Mouse (Mus musculus) right cerebral cortex, postnatal 14 days (tissue): ENCODE measurements around the gene Usp24.

Source experiments
- DNase-seq: peaks from one replicate; pipeline ENCODE4 v3.0.0; 2022

The Usp24 gene

DNA sequence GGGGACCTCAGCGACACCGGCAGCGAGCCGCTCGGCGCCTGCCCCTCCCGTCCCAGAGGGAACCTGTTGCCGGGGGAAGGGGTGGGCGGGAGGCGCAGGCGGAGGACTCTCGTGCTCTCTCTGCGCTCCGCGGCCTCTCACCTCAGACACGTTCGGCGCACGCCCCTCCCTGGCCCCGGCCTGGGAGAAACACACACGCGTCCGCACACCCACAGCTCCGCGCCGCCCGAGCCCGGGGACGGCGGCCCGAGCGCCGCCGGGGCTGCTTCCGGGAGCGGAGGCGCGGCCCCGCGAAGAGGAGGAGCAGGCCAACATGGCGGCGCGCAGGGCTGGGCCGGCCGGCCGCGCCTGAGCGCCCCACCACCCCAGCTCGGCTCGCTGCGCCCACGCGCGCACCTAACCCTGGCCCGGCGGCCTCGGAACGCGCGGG is at the start of gene Usp24:
Usp24 (plus strand) TSS at position 293 of the 430 bp plus-strand sequence.
- DNase-seq = peak; percentile 64

DNA sequence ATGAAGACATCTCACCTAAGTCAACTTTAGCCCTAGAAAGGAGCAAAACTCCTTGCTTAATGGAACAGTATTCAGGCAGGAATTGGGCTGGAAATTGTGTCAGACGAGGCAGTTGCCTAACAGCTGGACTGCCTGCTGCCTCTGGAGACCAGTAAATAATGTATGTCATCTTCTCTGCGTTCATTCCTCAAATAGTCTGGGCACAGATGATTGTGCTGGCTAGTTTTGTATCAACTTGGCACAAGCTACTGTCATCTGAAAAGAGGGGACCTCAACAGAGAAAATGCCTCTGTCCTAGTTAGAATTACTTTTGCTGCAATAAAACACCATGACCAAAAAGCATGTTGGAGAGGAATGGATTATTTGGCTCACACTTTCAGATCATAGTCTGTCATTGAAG is 39.1 kb upstream of the Usp24 start:
- DNase-seq = no peak

DNA sequence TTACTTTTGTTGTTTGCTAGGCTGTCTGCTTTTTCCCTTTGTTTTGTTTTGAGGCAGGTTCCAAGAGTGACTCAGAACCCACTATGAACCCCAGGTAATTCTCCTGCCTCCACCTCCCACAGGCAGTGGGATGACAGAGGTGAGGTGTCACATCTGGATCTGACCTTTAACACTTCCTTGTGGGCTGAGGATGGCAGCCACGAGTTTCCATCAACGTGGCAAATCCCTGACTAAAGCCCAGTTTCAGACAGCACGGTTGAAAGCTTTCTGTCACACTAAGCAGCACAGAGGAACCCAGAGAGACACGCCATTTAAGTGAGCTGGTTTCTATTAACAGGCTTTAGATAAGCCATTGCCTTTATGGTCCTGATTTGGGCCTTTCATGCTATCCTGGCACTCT is 36.8 kb upstream of the Usp24 start:
- no peak for DNase-seq

- no peak for DNase-seq
Measured at GRCm38 (mm10) chr4:106281128-106281491, 34.9 kb upstream of the Usp24 start.

DNA sequence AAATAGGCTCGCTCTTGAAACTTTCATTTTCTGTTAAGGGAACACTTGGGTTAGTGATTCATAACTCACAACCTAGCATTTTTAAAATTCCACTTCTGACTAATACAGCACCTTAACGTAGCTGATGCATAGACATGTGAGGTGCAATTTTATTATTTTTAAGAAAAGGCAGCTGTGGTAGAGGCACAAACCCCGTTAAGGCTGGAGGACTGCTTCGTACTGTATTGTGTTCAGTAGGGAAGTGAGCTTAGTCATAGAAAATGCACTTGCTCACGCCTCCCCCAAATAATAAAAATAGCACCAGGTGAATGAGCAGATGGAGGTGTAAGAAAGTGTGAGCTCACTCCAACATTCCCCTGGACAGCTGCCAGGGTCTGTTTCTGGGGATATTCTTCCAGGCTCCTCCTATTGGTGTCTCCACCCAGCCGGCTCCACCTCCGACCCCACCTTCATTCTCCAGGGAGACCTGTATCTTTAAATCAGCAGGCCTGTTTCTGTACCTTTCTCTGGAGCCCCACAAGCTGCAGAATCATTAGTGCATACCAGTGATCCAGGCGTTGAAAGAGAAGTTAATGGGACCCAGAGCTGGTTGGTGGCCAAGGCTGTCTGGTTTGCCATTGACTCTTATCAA is 34.4 kb upstream of the Usp24 start:
- DNase-seq = peak; percentile 19

GRCm38 (mm10) chr4:106282123-106282510 is 33.9 kb upstream of the Usp24 start:
- DNase-seq = no peak

DNA sequence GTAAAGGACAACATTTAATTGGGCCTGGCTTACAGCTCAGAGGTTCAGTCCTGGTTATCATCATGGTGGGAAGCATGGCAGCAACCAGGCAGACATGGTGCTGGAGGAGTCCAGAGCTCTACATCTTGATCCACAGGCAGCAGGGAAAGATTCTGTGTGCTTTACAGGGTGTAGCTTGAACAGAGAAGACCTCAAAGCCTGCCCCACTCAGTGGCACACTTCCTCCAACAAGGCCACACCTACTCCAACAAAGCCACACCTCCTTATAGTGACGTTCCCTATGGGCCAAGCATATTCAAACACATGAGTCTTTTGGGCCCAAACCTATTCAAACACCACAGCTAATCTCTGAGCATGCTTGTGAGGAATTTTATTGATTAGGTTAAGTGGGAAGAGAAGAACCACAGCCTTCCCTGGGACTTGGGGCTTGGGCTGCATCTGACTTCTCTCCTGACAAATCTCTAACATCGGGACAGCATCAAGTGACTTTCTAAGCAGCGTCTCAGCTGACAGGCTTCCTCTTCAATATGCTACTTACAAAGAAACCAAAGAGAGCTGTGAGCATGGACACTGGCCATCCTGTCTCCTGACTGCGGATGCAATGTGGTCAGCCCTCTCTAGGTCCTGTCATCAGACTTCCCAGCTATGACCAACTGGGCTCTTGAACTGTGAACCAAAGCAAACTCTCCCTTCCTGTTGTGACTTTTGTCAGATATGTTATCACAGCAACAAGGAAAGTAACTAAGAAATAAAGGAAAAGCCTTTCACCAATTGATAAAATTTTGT is 28.9 kb upstream of the Usp24 start:
- DNase-seq = no peak

DNA sequence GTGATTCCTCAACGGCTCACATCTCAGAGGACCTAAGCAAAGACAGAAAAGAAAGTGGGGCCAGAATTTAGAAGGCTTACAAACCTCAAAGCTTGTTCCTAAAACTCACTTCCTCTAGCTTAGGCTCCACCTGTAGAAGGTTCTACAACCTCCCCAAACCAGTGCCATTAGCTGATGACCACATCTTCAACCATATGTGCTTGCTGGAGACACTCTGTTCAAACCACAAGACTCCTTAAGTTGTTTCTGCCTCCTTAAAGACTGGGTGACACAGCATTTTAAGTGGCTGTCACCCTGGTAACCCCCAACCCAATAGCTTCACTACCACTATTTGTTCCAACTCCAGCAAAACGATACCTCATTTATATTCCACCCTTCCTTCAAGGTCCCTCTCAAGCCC is 25.8 kb upstream of the Usp24 start:
- no peak for DNase-seq

DNA sequence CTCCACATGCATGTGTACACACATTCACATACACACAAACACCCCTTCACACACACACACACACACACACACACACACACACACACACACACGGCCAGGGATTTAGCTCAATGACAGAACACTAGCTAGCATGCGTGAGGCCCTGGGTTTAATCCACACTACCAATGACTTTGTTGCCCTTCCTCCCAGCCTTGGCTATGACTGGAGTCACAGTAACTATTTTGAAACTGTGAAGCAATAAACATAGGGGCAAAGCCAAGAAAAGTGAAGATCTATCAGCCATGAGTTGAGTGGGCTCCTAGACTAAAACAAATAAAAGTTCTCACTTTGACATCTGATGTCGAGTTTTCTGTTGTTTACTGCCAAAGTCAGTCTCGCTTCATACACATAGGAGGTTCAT is 23.2 kb upstream of the Usp24 start:
- DNase-seq = no peak

DNA sequence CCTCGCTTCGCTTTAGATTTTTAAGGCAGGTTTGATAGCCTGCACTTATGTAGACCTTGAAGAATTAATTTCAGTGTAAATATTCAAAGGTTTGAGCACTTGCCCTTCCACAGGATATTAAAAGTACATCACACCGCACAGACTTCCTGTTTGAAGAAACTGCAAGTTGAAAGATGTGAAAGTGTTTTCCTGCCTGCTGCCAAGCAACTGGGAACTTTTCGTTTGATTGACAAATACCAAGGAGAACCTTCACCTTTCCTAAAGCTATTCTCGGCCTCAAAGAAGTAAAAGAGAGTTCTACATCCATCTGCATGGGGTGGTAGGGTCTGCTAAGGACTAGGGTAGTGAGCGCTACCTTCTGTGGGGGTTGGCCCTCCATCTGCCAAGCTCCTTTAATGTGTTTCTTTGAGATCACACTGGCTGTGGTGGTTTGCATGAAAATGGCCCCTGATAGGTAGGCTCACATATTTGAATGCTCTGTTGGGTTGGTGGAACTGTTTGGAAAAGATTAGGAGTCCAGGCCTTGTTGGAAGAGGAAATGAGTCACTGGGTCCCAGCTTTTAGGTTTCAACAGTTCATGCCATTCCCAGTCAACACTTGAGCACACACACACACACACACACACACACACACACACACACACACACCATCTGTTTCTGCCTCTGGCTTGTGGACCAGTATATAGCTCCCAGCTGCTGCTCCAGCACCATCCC is 22.5 kb upstream of the Usp24 start:
- DNase-seq = no peak

DNA sequence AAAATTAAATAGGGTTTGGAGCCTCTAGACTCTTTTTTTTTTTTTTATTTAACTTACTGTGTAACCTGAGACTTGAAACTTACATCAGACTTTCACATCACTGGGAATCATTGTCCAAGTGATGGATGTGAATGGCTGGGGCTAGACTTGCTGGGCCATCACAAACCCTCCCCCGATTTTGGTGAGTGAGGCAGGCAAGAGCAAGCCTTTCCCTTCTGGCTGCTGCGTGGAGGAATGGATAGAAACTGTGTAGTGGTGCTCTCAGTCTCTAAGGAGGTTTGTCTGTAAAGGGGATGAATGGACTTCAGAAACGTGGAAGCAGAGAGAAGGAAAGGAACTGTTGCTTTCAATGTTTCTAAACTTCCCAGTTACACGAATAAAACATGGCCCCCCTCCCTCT is 20.3 kb upstream of the Usp24 start:
- no peak for DNase-seq

- DNase-seq = no peak
Measured at GRCm38 (mm10) chr4:106296412-106297086, 19.5 kb upstream of the Usp24 start.

GRCm38 (mm10) chr4:106301346-106301745 is 14.7 kb upstream of the Usp24 start:
- DNase-seq = no peak

GRCm38 (mm10) chr4:106308090-106308489 is 7.9 kb upstream of the Usp24 start:
- DNase-seq = no peak

DNA sequence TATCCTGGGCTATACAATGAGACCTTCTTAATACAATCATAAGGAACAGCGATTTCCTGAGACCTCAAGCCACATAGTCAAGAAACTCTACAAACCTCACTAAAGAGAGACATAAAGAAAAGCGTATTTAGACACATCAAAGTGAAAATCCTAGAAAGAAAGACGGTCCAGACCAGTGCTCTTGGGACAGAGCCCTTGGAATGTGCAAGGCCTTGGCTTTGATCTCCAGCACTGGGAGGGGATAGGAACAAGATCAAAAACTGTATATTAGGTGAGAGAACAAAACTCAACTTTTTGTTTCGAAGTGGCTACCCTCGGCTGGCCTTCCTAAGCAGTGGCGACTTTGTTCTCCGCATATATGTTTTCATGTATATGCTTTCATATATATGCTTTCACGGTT is 3.4 kb upstream of the Usp24 start:
- no peak for DNase-seq

DNA sequence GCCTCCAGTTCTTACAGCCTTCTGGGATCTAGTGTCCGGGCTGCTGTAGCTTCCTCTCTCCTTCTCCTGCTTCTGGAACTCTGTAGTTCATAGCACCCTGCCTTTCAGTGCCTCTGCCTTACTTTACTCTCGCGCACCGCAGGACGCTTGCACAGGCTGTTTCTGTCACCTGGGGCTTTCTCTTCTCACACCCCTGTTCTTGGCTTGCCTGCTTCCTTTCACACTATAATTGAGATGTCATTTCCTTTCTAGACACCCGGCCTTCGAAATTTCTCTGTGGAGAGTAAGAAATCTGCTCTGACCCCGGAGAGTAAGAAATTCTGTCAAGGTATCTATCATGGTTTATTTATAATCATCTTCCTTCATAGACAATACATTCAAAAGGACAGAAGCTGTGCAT is 2.9 kb upstream of the Usp24 start:
- no peak for DNase-seq

- DNase-seq = no peak
Measured at GRCm38 (mm10) chr4:106313874-106314273, 2.1 kb upstream of the Usp24 start.

DNA sequence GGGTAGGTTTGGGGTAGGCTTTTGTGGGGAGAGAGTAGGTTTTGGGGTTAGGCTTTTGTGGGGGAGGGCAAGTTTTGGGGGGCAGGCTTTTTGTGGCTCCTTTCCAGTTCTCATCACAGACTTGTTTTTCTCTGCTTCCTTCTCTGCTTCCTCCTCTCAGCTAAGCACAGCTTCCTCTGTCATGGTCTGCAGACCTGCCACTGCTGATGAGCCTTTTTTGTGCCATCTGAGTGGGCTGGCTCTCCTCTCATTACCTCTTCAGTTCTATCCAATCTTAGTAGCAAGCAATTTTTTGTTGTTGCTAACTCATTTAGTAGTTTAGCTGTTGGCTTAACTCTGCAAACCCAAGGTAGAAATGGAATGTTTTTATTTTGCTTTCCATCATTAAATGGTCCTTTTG is 1.7 kb upstream of the Usp24 start:
- no peak for DNase-seq

DNA sequence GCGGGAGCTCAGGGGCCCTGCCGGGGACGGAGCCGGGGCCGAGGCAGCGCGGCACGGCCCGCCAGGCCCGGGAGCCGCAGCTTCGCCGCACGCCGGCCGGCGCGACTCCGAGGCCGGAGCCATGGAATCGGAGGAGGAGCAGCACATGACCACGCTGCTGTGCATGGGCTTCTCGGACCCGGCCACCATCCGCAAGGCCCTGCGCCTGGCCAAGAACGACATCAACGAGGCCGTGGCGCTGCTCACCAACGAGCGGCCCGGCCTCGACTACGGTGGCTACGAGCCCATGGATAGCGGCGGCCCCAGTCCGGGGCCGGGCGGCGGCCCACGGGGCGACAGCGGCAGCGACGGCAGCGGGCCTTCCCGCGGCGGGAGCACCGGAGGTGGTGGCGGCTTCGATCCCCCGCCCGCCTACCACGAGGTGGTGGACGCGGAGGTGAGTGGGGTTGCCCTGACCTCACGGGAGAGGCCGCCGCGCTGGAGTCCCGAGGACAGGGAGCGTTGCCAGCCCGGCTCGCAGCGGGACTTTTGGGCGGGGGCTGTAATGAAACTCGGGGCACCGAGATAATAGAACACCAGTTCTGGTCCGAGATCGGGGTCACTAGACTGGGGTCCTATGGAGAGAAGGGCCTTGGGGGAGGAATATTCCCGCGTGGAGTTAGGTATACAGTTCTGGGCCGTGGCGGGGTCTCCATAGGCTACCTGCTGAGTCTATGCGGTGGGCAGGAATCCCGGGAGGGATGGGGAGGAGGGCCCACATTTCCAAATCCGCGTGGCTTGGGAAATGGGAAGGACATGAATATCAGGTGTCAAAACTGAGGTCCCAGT is 552 bp downstream of the Usp24 start:
- DNase-seq = peak; percentile 48

DNA sequence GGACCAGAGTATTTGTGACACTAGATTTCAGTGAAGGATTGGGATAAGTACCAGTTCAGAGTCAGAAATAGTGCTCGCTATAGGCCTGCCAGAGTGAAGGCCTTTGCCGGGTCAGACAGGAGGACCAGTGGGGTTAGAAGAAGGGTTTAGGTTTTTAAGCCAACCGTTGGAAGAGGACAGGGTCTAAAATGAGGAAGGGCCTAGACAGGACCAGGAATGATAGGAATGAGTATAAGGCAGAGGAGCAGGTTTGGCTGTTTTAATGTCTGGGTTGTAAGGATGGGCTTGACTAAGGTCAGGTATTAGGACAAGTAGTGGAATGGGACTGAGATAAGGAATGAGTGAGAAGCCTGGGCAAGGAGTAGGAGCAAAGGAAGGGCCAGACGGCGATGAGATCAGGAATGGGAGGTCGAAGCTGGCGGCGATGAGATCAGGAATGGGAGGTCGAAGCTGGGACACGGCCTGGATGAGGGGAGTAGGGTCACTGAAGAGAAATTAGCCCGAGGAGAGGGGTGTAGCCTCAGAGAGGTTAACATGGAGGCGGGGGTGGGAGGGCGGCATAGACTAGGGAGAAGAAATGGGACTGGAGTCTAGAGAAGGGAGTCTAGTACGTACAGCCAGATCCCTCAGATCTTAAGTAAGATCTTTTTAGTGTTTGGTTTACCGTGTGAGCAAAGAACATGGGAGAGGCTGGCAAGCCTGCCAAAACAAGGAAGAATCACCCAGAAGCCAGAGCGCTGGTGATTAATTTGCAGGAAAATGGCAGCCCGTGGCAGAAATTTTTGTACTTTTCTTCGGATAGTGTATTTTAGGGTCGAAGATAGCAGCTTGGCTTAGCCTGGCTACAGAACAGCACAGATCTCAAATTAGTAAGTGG is 1.4 kb downstream of the Usp24 start:
- DNase-seq = no peak

DNA sequence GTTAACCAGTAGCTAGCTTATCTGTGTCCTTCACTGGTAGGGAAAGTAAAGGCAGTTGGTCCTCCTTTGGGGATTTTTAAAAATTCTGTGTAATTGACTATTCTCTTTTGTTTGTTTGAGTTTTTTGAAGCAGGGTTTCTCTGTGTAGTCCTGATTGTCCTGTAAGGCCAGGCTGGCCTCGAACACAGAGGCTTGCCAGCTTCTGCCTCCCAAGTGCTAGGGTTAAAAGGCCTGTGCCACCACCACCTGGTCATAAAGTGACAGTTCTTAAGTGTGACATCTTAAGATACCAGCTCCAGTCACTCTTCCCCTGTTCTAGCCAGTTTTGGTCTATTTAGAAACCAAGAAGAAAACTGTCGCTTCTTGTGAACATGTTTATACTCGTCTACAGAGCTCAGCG is 2.2 kb downstream of the Usp24 start:
- DNase-seq = no peak

GRCm38 (mm10) chr4:106318976-106319375 is 3.0 kb downstream of the Usp24 start:
- no peak for DNase-seq
